Mouse (Mus musculus): ENCODE measurements around the gene Flvcr2.

- TF ChIP-seq CTCF (IDR thresholded peaks at IDR 0.05; ENCODE audit: extremely low read depth, insufficient read depth, insufficient read length, insufficient replicate concordance): no peak
- TF ChIP-seq POLR2A (IDR thresholded peaks at IDR 0.05; ENCODE audit: low read depth, low read length): no peak
These were observed 53.7 kb downstream of the Flvcr2 start for GRCm38 (mm10) chr12:85800031-85800430.

All from spleen, adult 2 months (tissue).